Mouse (Mus musculus): Measurements from ENCODE around the gene Stx1b. TPM values are rescaled to one million over a fixed set of nuclear protein-coding genes. Genes with fewer than 3 reads are reported as not detected.

Stx1b gene
- total and polyA plus RNA-seq, 2 experiments from 2014 or later, result 72.7 to 76.3 TPM

GRCm38 (mm10) chr7:127799738-127800137 is 24.6 kb downstream of the Stx1b start:
- H3K9ac ChIP-seq (replicated peaks; ENCODE audit: low read length), result no peak overlapping the region
- 100% methylated on average over 1 of the region's 1 CpGs for WGBS
- DNase-seq (ENCODE audit: low spot score) (no peak), ATAC-seq (no peak)
- no peak overlapping the region for H3K4me3 ChIP-seq (ENCODE audit: low read length)
- TF ChIP-seq CTCF (IDR thresholded peaks at IDR 0.05; ENCODE audit: low read depth), result no peak
- peaks cover 52% of the 10 kb centered on the region for H3K36me3 ChIP-seq (ENCODE audit: insufficient read depth, low read length)
- 0 out of 2 replicates have a peak, but pooled peaks cover 6% of the 10 kb centered on the region for H3K4me1 ChIP-seq (ENCODE audit: insufficient read depth, low read length)
- H3K4me2 ChIP-seq (ENCODE audit: low read depth, low read length), result no peak overlapping the region
- H3K9me3 ChIP-seq (ENCODE audit: low read length), result no peaks in the 10 kb centered on the region
- H3K27me3 ChIP-seq (ENCODE audit: insufficient read depth, low read length), result no peaks in the 10 kb centered on the region
- no peak overlapping the region for H3K27ac ChIP-seq

- Histone ChIP-seq H3K9me3 (ENCODE audit: low read length) (no peaks in the 10 kb centered on the region), H3K27ac (no peak overlapping the region), H3K36me3 (ENCODE audit: insufficient read depth, low read length) (peaks cover 54% of the 10 kb centered on the region), H3K27me3 (ENCODE audit: insufficient read depth, low read length) (no peaks in the 10 kb centered on the region), H3K4me3 (ENCODE audit: low read length) (no peak overlapping the region), H3K9ac (replicated peaks; ENCODE audit: low read length) (no peak overlapping the region), H3K4me2 (ENCODE audit: low read depth, low read length) (no peak overlapping the region), H3K4me1 (ENCODE audit: insufficient read depth, low read length) (0 out of 2 replicates have a peak, but pooled peaks cover 6% of the 10 kb centered on the region)
- DNase-seq (ENCODE audit: low spot score), result no peak
- WGBS, result 87% methylated on average over 13 of the region's 13 CpGs
- ATAC-seq, result no peak
- TF ChIP-seq CTCF (IDR thresholded peaks at IDR 0.05; ENCODE audit: low read depth), result no peak
Measured at GRCm38 (mm10) chr7:127799211-127799610, 25.1 kb downstream of the Stx1b start.

GRCm38 (mm10) chr7:127798591-127798990 is 25.8 kb downstream of the Stx1b start:
- ATAC-seq, result no peak
- Histone ChIP-seq H3K27ac (no peak overlapping the region), H3K9me3 (ENCODE audit: low read length) (no peaks in the 10 kb centered on the region), H3K4me2 (ENCODE audit: low read depth, low read length) (no peak overlapping the region), H3K4me3 (ENCODE audit: low read length) (no peak overlapping the region), H3K4me1 (ENCODE audit: insufficient read depth, low read length) (0 out of 2 replicates have a peak, but pooled peaks cover 6% of the 10 kb centered on the region), H3K36me3 (ENCODE audit: insufficient read depth, low read length) (peaks cover 60% of the 10 kb centered on the region), H3K9ac (replicated peaks; ENCODE audit: low read length) (no peak overlapping the region), H3K27me3 (ENCODE audit: insufficient read depth, low read length) (no peaks in the 10 kb centered on the region)
- TF ChIP-seq CTCF (IDR thresholded peaks at IDR 0.05; ENCODE audit: low read depth), result no peak
- peak; percentile 39 for DNase-seq (ENCODE audit: low spot score)
- WGBS, result 76% methylated on average over 4 of the region's 4 CpGs

- Histone ChIP-seq H3K9ac (replicated peaks; ENCODE audit: low read length) (no peak overlapping the region), H3K9me3 (ENCODE audit: low read length) (no peaks in the 10 kb centered on the region), H3K4me3 (ENCODE audit: low read length) (no peak overlapping the region), H3K4me1 (ENCODE audit: insufficient read depth, low read length) (0 out of 2 replicates have a peak, but pooled peaks cover 6% of the 10 kb centered on the region), H3K36me3 (ENCODE audit: insufficient read depth, low read length) (peaks cover 73% of the 10 kb centered on the region), H3K27ac (no peak overlapping the region), H3K4me2 (ENCODE audit: low read depth, low read length) (no peak overlapping the region), H3K27me3 (ENCODE audit: insufficient read depth, low read length) (no peaks in the 10 kb centered on the region)
- no peak for TF ChIP-seq CTCF (IDR thresholded peaks at IDR 0.05; ENCODE audit: low read depth)
- WGBS, result 94% methylated on average over 23 of the region's 23 CpGs
- DNase-seq (ENCODE audit: low spot score) (no peak), ATAC-seq (no peak)
Measured at GRCm38 (mm10) chr7:127797076-127797845, 27.1 kb downstream of the Stx1b start.

GRCm38 (mm10) chr7:127785308-127785707 is 39.0 kb downstream of the Stx1b start, which contains the start of gene Gm49388:
Gene Gm49388 (plus strand): TSS chr7:127785608.
- H3K4me1 ChIP-seq (ENCODE audit: insufficient read depth, low read length), result no peaks in the 10 kb centered on the region
- no peak for DNase-seq (ENCODE audit: low spot score)
- 93% methylated on average over 7 of the region's 7 CpGs for WGBS
- no peak within 1 kb of the TSS for H3K9ac ChIP-seq (replicated peaks; ENCODE audit: low read length)
- peaks cover 83% of the 10 kb centered on the region for H3K36me3 ChIP-seq (ENCODE audit: insufficient read depth, low read length)
- no peak within 1 kb of the TSS for H3K4me3 ChIP-seq (ENCODE audit: low read length)
- H3K27ac ChIP-seq, result no peak within 1 kb of the TSS
- no peak for ATAC-seq
- TF ChIP-seq CTCF (IDR thresholded peaks at IDR 0.05; ENCODE audit: low read depth), result no peak
- H3K9me3 ChIP-seq (ENCODE audit: low read length), result no peaks in the 10 kb centered on the region
- H3K4me2 ChIP-seq (ENCODE audit: low read depth, low read length), result no peak within 1 kb of the TSS
- H3K27me3 ChIP-seq (ENCODE audit: insufficient read depth, low read length), result no peaks in the 10 kb centered on the region

- TF ChIP-seq CTCF (IDR thresholded peaks at IDR 0.05; ENCODE audit: low read depth), result no peak
- H3K9ac ChIP-seq (replicated peaks; ENCODE audit: low read length), result peak overlapping the region; percentile 84
- no peaks in the 10 kb centered on the region for H3K9me3 ChIP-seq (ENCODE audit: low read length)
- 66% methylated on average over 4 of the region's 4 CpGs for WGBS
- H3K36me3 ChIP-seq (ENCODE audit: insufficient read depth, low read length), result peaks cover 33% of the 10 kb centered on the region
- H3K4me3 ChIP-seq (ENCODE audit: low read length), result peak overlapping the region; percentile 68
- DNase-seq (ENCODE audit: low spot score) (no peak), ATAC-seq (no peak)
- peak overlapping the region; percentile 76 for H3K4me2 ChIP-seq (ENCODE audit: low read depth, low read length)
- H3K27ac ChIP-seq, result no peak overlapping the region
- 0 out of 2 replicates have a peak, but pooled peaks cover 3% of the 10 kb centered on the region for H3K4me1 ChIP-seq (ENCODE audit: insufficient read depth, low read length)
- H3K27me3 ChIP-seq (ENCODE audit: insufficient read depth, low read length), result no peaks in the 10 kb centered on the region
Measured at GRCm38 (mm10) chr7:127778350-127778749, 46.0 kb downstream of the Stx1b start.

All from hindbrain, postnatal 0 days (tissue).